In genomic region chr8:122225446-122225845, GRCm38 (mm10) we compare ENCODE assay signal across 17 mouse cellular contexts. TPM values are rescaled to one million over a fixed set of nuclear protein-coding genes. Genes with fewer than 3 reads are reported as not detected.
DNase-seq lines count a peak whose midpoint lies in the region; ATAC-seq and TF ChIP-seq lines count a peak whose summit lies in the region.
"Had no signal": no experiment of that assay in that cellular context is flagged by ENCODE, and none has a peak within 500 bp of the region (broad histone marks: within the 10 kb centered on the region; RNA-seq: fewer than 3 reads in every experiment).

No protein-coding gene starts in this region.

- peak overlapping the region; percentile 40; the same call in 1 of the 2 replicates for H3K27ac ChIP-seq in gastrocnemius, adult 2 months
- peak overlapping the region; percentile 62 for H3K27ac ChIP-seq in embryonic fibroblast, embryonic 13.5 days (ENCODE audit: insufficient read depth, low read length)
- H3K27ac ChIP-seq: left cerebral cortex, adult 2 months; liver, embryonic 13.5 days; stomach, embryonic 15.5 days had no signal

- peak; percentile 44 for TF ChIP-seq CTCF in gastrocnemius, adult 2 months (IDR thresholded peaks at IDR 0.05)
- TF ChIP-seq CTCF in embryonic fibroblast, embryonic 13.5 days (IDR thresholded peaks at IDR 0.05; ENCODE audit: borderline replicate concordance, insufficient read depth, low read length) = no peak

- no peak overlapping the region for H3K4me3 ChIP-seq in gastrocnemius, adult 2 months
- H3K4me3 ChIP-seq in embryonic fibroblast, embryonic 13.5 days (ENCODE audit: insufficient read depth, low read length) = no peak overlapping the region
- H3K4me3 ChIP-seq: left cerebral cortex, adult 2 months; liver, embryonic 13.5 days; stomach, embryonic 15.5 days had no signal

- peaks cover 5% of the 10 kb centered on the region for H3K4me1 ChIP-seq in embryonic fibroblast, embryonic 13.5 days (ENCODE audit: control insufficient read depth, insufficient read depth, low read length)
- H3K4me1 ChIP-seq: liver, embryonic 13.5 days had no signal

- intact Hi-C loops in gastrocnemius, adult 2 months (cut with DNase I) = no loop called here

- TF ChIP-seq POLR2A in embryonic fibroblast, embryonic 13.5 days (IDR thresholded peaks at IDR 0.05; ENCODE audit: low read depth, low read length) = no peak

- no peak for DNase-seq in gastrocnemius, adult 2 months
- no peak for DNase-seq in gastrocnemius, postnatal 4 days (ENCODE audit: low spot score in 2 of 2)
- peak; percentile 24 for DNase-seq in kidney, postnatal 14 days
- no peak for DNase-seq in kidney, adult 18-20 months
- DNase-seq in 3T3-L1 (ENCODE audit: low read depth, low spot score) = peak; percentile 88
- DNase-seq in left cerebral cortex, adult 8-10 months (ENCODE audit: low spot score in 2 of 2) = no peak
- DNase-seq: B cell, adult 2 months; gastrocnemius, postnatal 10 days; liver, embryonic 13.5 days; retina, postnatal 1 day; thymus, postnatal 25 days had no signal

- ATAC-seq in granulocyte monocyte progenitor cell, adult 5-6 weeks (replicated peaks; ENCODE audit: poor library complexity, severe bottlenecking) = no peak
- ATAC-seq: activated CD4-positive, CD25-positive, alpha-beta regulatory T cell, adult 4 months; midbrain, embryonic 16.5 days had no signal

RNA-seq across cellular contexts. Expression of gene Zfpm1, which starts 56.5 kb away (rescaled TPM):
- total RNA-seq in gastrocnemius, adult 2 months (2021) = 1 to 10 TPM; 6.6 to 8.8 TPM
- total RNA-seq in gastrocnemius, postnatal 4 days (2021) = 10 to 100 TPM; 10.6 to 13.6 TPM
- polyA plus RNA-seq in embryonic fibroblast, embryonic 13.5 days (2011; ENCODE audit: insufficient read length, low read depth, missing spikeins) = 10.3 and 12.6 TPM in 2 replicates
- 1.7 and 3.4 TPM in 2 replicates for total RNA-seq in granulocyte monocyte progenitor cell, adult 5-6 weeks (2014; fragmentation: Nextera tagmentation)
- 5.5 and 7.9 TPM in 2 replicates for total RNA-seq in granulocyte monocyte progenitor cell, adult 5-6 weeks (2017)
- total RNA-seq in left cerebral cortex, adult 8-10 months (2022) = 10 to 100 TPM; 38.9 to 50.1 (median 44.4) TPM

Comparison
In these comparisons a context has a peak if more than half of its experiments do, and no peak if none do; other contexts are left out.
1. DNase-seq: peak in kidney, postnatal 14 days (single experiment) and 3T3-L1 (single experiment); none in gastrocnemius, adult 2 months (single experiment), gastrocnemius, postnatal 4 days (0 of 2), kidney, adult 18-20 months (single experiment) and left cerebral cortex, adult 8-10 months (0 of 2).